Mouse (Mus musculus): ENCODE measurements around the gene Ccdc15. TPM values are rescaled to one million over a fixed set of nuclear protein-coding genes. Genes with fewer than 3 reads are reported as not detected.
A peak's percentile ranks its signal among the peaks of the same experiment; 100 is the strongest.
"Not testable (repeated sequence)": the region's sequence is repeated elsewhere in the genome, so short reads cannot be mapped to it uniquely, and the experiment has no call there.

The Ccdc15 gene
- polyA plus RNA-seq, 1 experiment from 2014 or later = 5.6 TPM

GRCm38 (mm10) chr9:37347184-37347987 lies 846 bp downstream of the Ccdc15 start:
- Histone ChIP-seq H3K27me3 (replicated peaks) (no peaks in the 10 kb centered on the region), H3K4me2 (peak overlapping the region; percentile 74), H3K9me3 (replicated peaks) (no peaks in the 10 kb centered on the region), H3K4me3 (peak overlapping the region; percentile 80), H3K36me3 (peaks cover 10% of the 10 kb centered on the region), H3K27ac (peak overlapping the region; percentile 97), H3K9ac (peak overlapping the region; percentile 93), H3K4me1 (peaks cover 17% of the 10 kb centered on the region)
- peak; percentile 16 for ATAC-seq
- WGBS (ENCODE audit: insufficient replicate concordance) = 9% methylated on average over 12 of the region's 12 CpGs

- Histone ChIP-seq H3K27ac (no peak overlapping the region), H3K27me3 (replicated peaks) (no peaks in the 10 kb centered on the region), H3K36me3 (peaks cover 24% of the 10 kb centered on the region), H3K4me3 (no peak overlapping the region), H3K4me1 (peaks cover 17% of the 10 kb centered on the region), H3K9ac (no peak overlapping the region), H3K4me2 (no peak overlapping the region), H3K9me3 (replicated peaks) (no peaks in the 10 kb centered on the region)
- ATAC-seq = no peak
- WGBS (ENCODE audit: insufficient replicate concordance) = 32% methylated on average over 3 of the region's 3 CpGs
Observed at GRCm38 (mm10) chr9:37345406-37345805, 2.8 kb downstream of the Ccdc15 start.

GRCm38 (mm10) chr9:37329456-37329855 lies 18.8 kb downstream of the Ccdc15 start:
- 36% methylated on average over 3 of the region's 3 CpGs for whole genome bisulfite sequencing (ENCODE audit: insufficient replicate concordance)
- Histone ChIP-seq H3K27ac (no peak overlapping the region), H3K4me1 (no peaks in the 10 kb centered on the region), H3K27me3 (replicated peaks) (no peaks in the 10 kb centered on the region), H3K36me3 (0 out of 2 replicates have a peak, but pooled peaks cover 3% of the 10 kb centered on the region), H3K9ac (no peak overlapping the region), H3K4me3 (no peak overlapping the region), H3K4me2 (no peak overlapping the region), H3K9me3 (replicated peaks) (no peaks in the 10 kb centered on the region)
- ATAC-seq = no peak

- ATAC-seq = no peak
- WGBS (ENCODE audit: insufficient replicate concordance) = 66% methylated on average over 1 of the region's 1 CpGs
Observed at GRCm38 (mm10) chr9:37301720-37302119, 46.5 kb downstream of the Ccdc15 start.

GRCm38 (mm10) chr9:37300501-37300900 lies 47.7 kb downstream of the Ccdc15 start:
- ATAC-seq; H3K9me3 ChIP-seq (replicated peaks); H3K27me3 ChIP-seq (replicated peaks); H3K4me1 ChIP-seq; H3K4me2 ChIP-seq; H3K9ac ChIP-seq; H3K4me3 ChIP-seq; H3K27ac ChIP-seq: not testable (repeated sequence)
- WGBS (ENCODE audit: insufficient replicate concordance) = 61% methylated on average over 1 of the region's 1 CpGs
- H3K36me3 ChIP-seq = peaks cover 17% of the 10 kb centered on the region

More at GRCm38 (mm10) chr9:37301720-37302119, 46.5 kb downstream of the Ccdc15 start:
- no peaks in the 10 kb centered on the region for H3K27me3 ChIP-seq (replicated peaks)
- no peak overlapping the region for H3K9ac ChIP-seq
- peaks cover 17% of the 10 kb centered on the region for H3K36me3 ChIP-seq
- H3K4me2 ChIP-seq = no peak overlapping the region
- no peak overlapping the region for H3K4me3 ChIP-seq
- no peaks in the 10 kb centered on the region for H3K4me1 ChIP-seq
- H3K9me3 ChIP-seq (replicated peaks) = no peaks in the 10 kb centered on the region
- no peak overlapping the region for H3K27ac ChIP-seq

- ATAC-seq = no peak
- peaks cover 4% of the 10 kb centered on the region; the same call in 1 of the 2 replicates for H3K36me3 ChIP-seq
- H3K9ac ChIP-seq = no peak overlapping the region
- H3K4me1 ChIP-seq = no peaks in the 10 kb centered on the region
- H3K27me3 ChIP-seq (replicated peaks) = no peaks in the 10 kb centered on the region
- no peaks in the 10 kb centered on the region for H3K9me3 ChIP-seq (replicated peaks)
- H3K4me2 ChIP-seq = no peak overlapping the region
- H3K4me3 ChIP-seq = no peak overlapping the region
- no peak overlapping the region for H3K27ac ChIP-seq
Observed at GRCm38 (mm10) chr9:37295586-37295985, 52.6 kb downstream of the Ccdc15 start.

GRCm38 (mm10) chr9:37266622-37267021 lies 81.6 kb downstream of the Ccdc15 start:
- Histone ChIP-seq H3K27me3 (replicated peaks) (no peaks in the 10 kb centered on the region), H3K27ac (no peak overlapping the region), H3K4me2 (no peak overlapping the region), H3K4me3 (no peak overlapping the region), H3K4me1 (no peaks in the 10 kb centered on the region), H3K9ac (no peak overlapping the region), H3K36me3 (no peaks in the 10 kb centered on the region), H3K9me3 (replicated peaks) (no peaks in the 10 kb centered on the region)
- ATAC-seq = no peak
- 65% methylated on average over 2 of the region's 2 CpGs for WGBS (ENCODE audit: insufficient replicate concordance)

GRCm38 (mm10) chr9:37255889-37256225 lies 92.4 kb downstream of the Ccdc15 start:
- Histone ChIP-seq H3K27ac (no peak overlapping the region), H3K27me3 (replicated peaks) (peaks cover 26% of the 10 kb centered on the region), H3K4me1 (peaks cover 8% of the 10 kb centered on the region; the same call in 1 of the 2 replicates), H3K4me2 (peak overlapping the region; percentile 69), H3K36me3 (no peaks in the 10 kb centered on the region), H3K9ac (no peak overlapping the region), H3K9me3 (replicated peaks) (no peaks in the 10 kb centered on the region), H3K4me3 (peak overlapping the region; percentile 44)
- no peak for ATAC-seq
- WGBS (ENCODE audit: insufficient replicate concordance) = 27% methylated on average over 7 of the region's 7 CpGs

- WGBS (ENCODE audit: insufficient replicate concordance) = 1% methylated on average over 38 of the region's 38 CpGs
- H3K4me2 ChIP-seq = peak within 1 kb of the TSS; percentile 69
- H3K36me3 ChIP-seq = no peaks in the 10 kb centered on the region
- peaks cover 8% of the 10 kb centered on the region; the same call in 1 of the 2 replicates for H3K4me1 ChIP-seq
- peaks cover 26% of the 10 kb centered on the region for H3K27me3 ChIP-seq (replicated peaks)
- H3K9me3 ChIP-seq (replicated peaks) = no peaks in the 10 kb centered on the region
- no peak within 1 kb of the TSS for H3K27ac ChIP-seq
- peak within 1 kb of the TSS; percentile 33; the same call in 1 of the 2 replicates for H3K9ac ChIP-seq
- ATAC-seq = peak; percentile 75
- H3K4me3 ChIP-seq = peak within 1 kb of the TSS; percentile 44
Observed at GRCm38 (mm10) chr9:37255149-37255888, 92.9 kb downstream of the Ccdc15 start, which contains the start of gene Slc37a2. TSS of gene Slc37a2 (minus strand) at chr9:37255738.

GRCm38 (mm10) chr9:37254531-37255110 lies 93.6 kb downstream of the Ccdc15 start:
- ATAC-seq = no peak
- Histone ChIP-seq H3K27ac (no peak overlapping the region), H3K27me3 (replicated peaks) (peaks cover 26% of the 10 kb centered on the region), H3K4me2 (peak overlapping the region; percentile 69), H3K4me3 (peak overlapping the region; percentile 44), H3K4me1 (peaks cover 8% of the 10 kb centered on the region; the same call in 1 of the 2 replicates), H3K9ac (no peak overlapping the region), H3K9me3 (replicated peaks) (no peaks in the 10 kb centered on the region), H3K36me3 (no peaks in the 10 kb centered on the region)
- WGBS (ENCODE audit: insufficient replicate concordance) = 24% methylated on average over 6 of the region's 6 CpGs

- peaks cover 8% of the 10 kb centered on the region; the same call in 1 of the 2 replicates for H3K4me1 ChIP-seq
- no peak overlapping the region for H3K9ac ChIP-seq
- no peaks in the 10 kb centered on the region for H3K9me3 ChIP-seq (replicated peaks)
- no peak overlapping the region for H3K4me2 ChIP-seq
- H3K36me3 ChIP-seq = no peaks in the 10 kb centered on the region
- H3K27me3 ChIP-seq (replicated peaks) = peaks cover 15% of the 10 kb centered on the region
- H3K27ac ChIP-seq = no peak overlapping the region
- WGBS (ENCODE audit: insufficient replicate concordance) = 64% methylated on average over 6 of the region's 6 CpGs
- ATAC-seq = no peak
- H3K4me3 ChIP-seq = no peak overlapping the region
Observed at GRCm38 (mm10) chr9:37250631-37251030, 97.6 kb downstream of the Ccdc15 start.

GRCm38 (mm10) chr9:37249976-37250375 lies 98.3 kb downstream of the Ccdc15 start:
- no peak overlapping the region for H3K4me3 ChIP-seq
- H3K36me3 ChIP-seq = no peaks in the 10 kb centered on the region
- H3K9ac ChIP-seq = no peak overlapping the region
- no peaks in the 10 kb centered on the region for H3K9me3 ChIP-seq (replicated peaks)
- H3K4me1 ChIP-seq = peaks cover 4% of the 10 kb centered on the region; the same call in 1 of the 2 replicates
- ATAC-seq = no peak
- no peak overlapping the region for H3K4me2 ChIP-seq
- H3K27me3 ChIP-seq (replicated peaks) = peaks cover 9% of the 10 kb centered on the region
- 80% methylated on average over 3 of the region's 3 CpGs for WGBS (ENCODE audit: insufficient replicate concordance)
- no peak overlapping the region for H3K27ac ChIP-seq
